Mouse (Mus musculus): ENCODE results near the gene Kctd17.

DNA sequence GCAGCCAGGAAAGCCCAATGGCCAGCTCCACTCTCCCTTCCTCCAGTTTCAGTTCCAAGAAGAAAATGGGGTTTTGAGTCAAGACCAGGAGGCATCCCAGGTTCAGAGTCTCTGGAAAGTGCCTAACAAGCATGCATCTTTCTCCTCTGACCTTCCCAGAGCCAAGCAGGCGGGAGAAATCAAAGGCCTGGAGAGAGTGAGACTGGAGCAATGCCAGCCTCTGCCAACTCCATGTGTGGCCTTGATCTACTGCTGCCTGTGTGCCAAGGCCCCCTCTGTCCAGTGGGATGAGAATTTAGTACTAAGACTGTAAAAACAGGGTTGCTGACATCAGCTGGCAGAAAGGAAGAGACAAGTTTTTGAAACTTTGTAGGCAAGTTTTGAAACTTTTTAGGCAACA lies 24.5 kb upstream of the Kctd17 start:
- no peak for TF ChIP-seq GATA1 (IDR thresholded peaks at IDR 0.05; ENCODE audit: borderline replicate concordance, low read length)
- no peak for TF ChIP-seq POLR2AphosphoS5 (IDR thresholded peaks at IDR 0.05; ENCODE audit: insufficient replicate concordance, low read depth, low read length)
- TF ChIP-seq CTCF (IDR thresholded peaks at IDR 0.05; ENCODE audit: low read depth, low read length), result no peak
- no peak for TF ChIP-seq TAL1 (conservative IDR thresholded peaks at IDR 0.05; ENCODE audit: low read depth, low read length)
- no peak for TF ChIP-seq GATA2 (IDR thresholded peaks at IDR 0.05; ENCODE audit: borderline replicate concordance, low read depth, low read length)

Measured in G1E (cell line).